Mouse (Mus musculus) cerebellum, adult 2 months (tissue): Measurements from ENCODE around the gene Ppp1r12a.

ENCODE experiments used
- CTCF ChIP-seq: fragments of 200-500 bp; IDR thresholded peaks from 2 replicates; pipeline ENCODE4 v1.5.1; 2011; ENCODE audit warnings: low read depth, mild to moderate bottlenecking, control low read depth, low read length, moderate library complexity, borderline replicate concordance; ENCODE audit not compliant: insufficient read depth
- POLR2A ChIP-seq: fragments of 200-500 bp; IDR thresholded peaks from 2 replicates; pipeline ENCODE4 v1.6.1; 2011; ENCODE audit warnings: low read length, control low read depth, borderline replicate concordance; ENCODE audit not compliant: insufficient read depth

DNA sequence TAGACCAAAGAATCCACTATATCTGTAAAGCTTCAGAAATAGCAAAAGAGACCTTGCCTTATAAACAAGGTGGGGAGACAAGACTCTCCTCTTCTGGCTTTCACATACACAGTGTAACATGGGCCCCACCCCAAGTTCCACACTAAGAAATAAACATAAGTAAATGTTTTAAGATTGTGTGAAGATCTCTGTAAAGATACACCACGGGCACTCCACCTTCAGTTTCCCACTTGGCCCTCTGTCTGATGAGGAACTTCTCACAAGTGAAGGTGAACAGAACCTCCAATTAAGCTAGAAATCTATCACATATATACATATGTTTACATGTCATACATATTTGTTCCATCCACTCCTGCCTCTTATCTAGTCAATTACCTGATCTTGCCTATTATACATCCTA, 42.6 kb upstream of the Ppp1r12a start:
- TF ChIP-seq CTCF = no peak
- TF ChIP-seq POLR2A = no peak
